Mouse (Mus musculus) hindbrain, embryonic 12.5 days (tissue): ENCODE data around the gene Rex2. TPM values are rescaled to one million over a fixed set of nuclear protein-coding genes. Genes with fewer than 3 reads are reported as not detected.
"Not testable (repeated sequence)": the region's sequence is repeated elsewhere in the genome, so short reads cannot be mapped to it uniquely, and the experiment has no call there.

ENCODE experiments used
- ATAC-seq: fragments of 200-750 bp; cut with Nextera tagmentation; 2 replicates; pipeline ENCODE4 v1.8.0; 2017; ENCODE audit warnings: moderate TSS enrichment; ENCODE audit not compliant: low FRiP score
- H3K27ac ChIP-seq: fragments of 300-500 bp; sonication (generic); 2 replicates; pipeline ENCODE4 v1.5.1; 2016; ENCODE audit warnings: mild to moderate bottlenecking
- H3K27me3 ChIP-seq: fragments of 300-500 bp; sonication (generic); 2 replicates; pipeline ENCODE4 v1.6.1; 2016; ENCODE audit warnings: mild to moderate bottlenecking
- H3K36me3 ChIP-seq: fragments of 300-500 bp; sonication (generic); 2 replicates; pipeline ENCODE4 v1.6.1; 2016; ENCODE audit warnings: mild to moderate bottlenecking
- H3K4me1 ChIP-seq: fragments of 300-500 bp; sonication (generic); 2 replicates; pipeline ENCODE4 v1.6.1; 2016
- H3K4me2 ChIP-seq: fragments of 300-500 bp; sonication (generic); replicated peaks from 2 replicates; pipeline ENCODE4 v1.6.1; 2016; ENCODE audit warnings: mild to moderate bottlenecking
- H3K4me3 ChIP-seq: fragments of 300-500 bp; sonication (generic); 2 replicates; pipeline ENCODE4 v1.5.1; 2016; ENCODE audit warnings: mild to moderate bottlenecking
- H3K9ac ChIP-seq: fragments of 300-500 bp; sonication (generic); 2 replicates; pipeline ENCODE4 v1.6.1; 2016; ENCODE audit warnings: mild to moderate bottlenecking, moderate library complexity
- H3K9me3 ChIP-seq: fragments of 300-500 bp; sonication (generic); replicated peaks from 2 replicates; pipeline ENCODE4 v1.6.1; 2016; ENCODE audit warnings: mild to moderate bottlenecking
- WGBS: fragments of 180-500 bp; shearing (Covaris S2); methylation state at CpG from one replicate; pipeline ENCODE4 v1.1.7; 2016; 5-methylcytosine and 5-hydroxymethylcytosine counted together
- polyA plus RNA-seq: library from polyadenylated mRNA; unstranded; fragments of >200 nt; fragmentation: Nextera tagmentation; extraction: Ambion mirVana; gene quantifications from 2 replicates; pipeline ENCODE4 v1.2.1, GENCODE M21; 2016

Rex2 gene
- 0.06 TPM in 1 of 2 replicates, not detected in the other for polyA plus RNA-seq

DNA sequence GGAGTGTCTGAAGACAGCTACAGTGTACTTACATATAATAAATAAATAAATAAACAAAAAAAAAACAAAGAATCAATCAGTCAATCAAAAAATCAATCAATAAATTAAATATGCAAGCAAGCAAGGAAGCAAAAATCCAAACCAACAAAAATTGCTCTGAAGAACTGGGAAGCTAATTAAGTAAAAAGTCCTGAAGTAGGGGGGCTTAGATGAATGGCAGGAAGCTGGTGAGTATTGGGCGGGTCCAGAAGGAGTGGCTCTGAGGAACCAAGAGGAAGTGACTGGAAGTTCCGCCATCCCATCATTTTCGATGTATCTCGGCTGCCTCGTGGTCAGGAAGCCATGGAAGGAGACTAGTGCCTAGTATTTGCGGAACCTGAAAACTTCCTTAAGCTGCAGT, at the start of gene Rex2:
Gene Rex2 (plus strand): TSS at position 301 of the 400 bp plus-strand sequence.
- not testable (repeated sequence) for H3K4me2 ChIP-seq, H3K4me3 ChIP-seq, H3K27me3 ChIP-seq, H3K27ac ChIP-seq, H3K9ac ChIP-seq, H3K36me3 ChIP-seq, ATAC-seq, H3K9me3 ChIP-seq, H3K4me1 ChIP-seq
- WGBS = no CpG with 5 or more reads among the region's 6 CpGs

DNA sequence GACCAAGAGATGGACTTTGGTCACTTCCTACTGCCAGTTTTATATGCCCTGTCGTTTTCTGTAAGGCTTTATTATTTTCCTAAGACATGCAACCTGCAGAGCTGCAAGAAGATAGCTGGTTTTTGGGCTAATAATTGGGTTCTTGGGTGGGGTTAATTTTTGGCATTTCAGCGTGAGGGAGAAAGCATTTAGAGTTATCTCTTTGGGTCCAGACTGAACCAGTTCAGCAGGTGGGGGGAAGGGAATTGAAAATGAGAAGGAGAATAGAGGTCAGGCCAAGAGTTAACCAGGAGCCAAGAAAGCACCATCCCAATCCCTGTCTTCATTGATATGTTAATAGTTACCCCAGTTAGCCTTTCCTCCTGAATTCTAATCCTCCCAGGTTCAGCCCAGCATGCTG, 45.1 kb upstream of the Rex2 start:
- not testable (repeated sequence) for H3K4me3 ChIP-seq, H3K27ac ChIP-seq, H3K4me2 ChIP-seq, H3K9ac ChIP-seq, H3K27me3 ChIP-seq, H3K36me3 ChIP-seq, H3K4me1 ChIP-seq, H3K9me3 ChIP-seq, ATAC-seq
- WGBS = 27% methylated on average over 2 of the region's 2 CpGs

DNA sequence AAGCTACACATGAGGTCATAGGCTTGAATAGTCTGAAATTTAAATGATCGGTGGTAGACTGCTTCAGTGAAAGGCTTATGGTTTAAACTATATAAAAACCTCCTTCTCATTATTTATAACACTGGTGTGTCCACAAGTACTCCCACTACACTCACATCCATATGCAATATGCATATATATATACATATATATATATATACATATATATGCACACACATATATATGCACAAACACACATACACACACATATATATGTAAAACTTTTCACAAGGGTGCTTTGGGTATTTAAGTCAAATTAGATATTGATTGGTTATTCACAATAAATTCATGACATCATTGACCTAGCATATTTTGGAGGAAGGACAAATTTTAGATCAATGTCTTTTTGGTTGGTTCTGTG, 3.2 kb upstream of the Rex2 start:
- H3K27me3 ChIP-seq, H3K9me3 ChIP-seq, H3K36me3 ChIP-seq, ATAC-seq, H3K4me1 ChIP-seq, H3K9ac ChIP-seq, H3K4me2 ChIP-seq, H3K4me3 ChIP-seq, H3K27ac ChIP-seq: not testable (repeated sequence)
- WGBS = no CpG with 5 or more reads among the region's 1 CpGs

DNA sequence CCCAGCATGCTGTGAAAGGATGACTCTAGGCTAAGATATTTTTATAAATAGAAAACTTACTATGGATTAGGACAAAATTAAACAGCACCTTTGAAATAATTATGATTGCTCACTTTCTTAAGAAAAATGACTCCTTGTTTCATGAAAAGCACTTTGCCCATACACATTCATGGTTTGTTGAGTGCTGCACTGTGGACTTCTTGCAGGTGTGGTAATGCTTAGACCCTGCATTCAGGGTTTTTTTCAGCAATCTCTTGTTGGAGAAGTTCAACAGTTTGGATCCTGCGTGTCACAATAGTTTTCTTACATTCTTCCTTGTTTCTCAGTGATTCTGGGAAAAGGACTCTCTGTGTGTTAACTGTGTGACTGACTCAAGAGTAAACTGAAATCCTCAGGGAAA, 4.7 kb downstream of the Rex2 start:
- 63% methylated on average over 1 of the region's 1 CpGs for WGBS
- H3K4me1 ChIP-seq, H3K9ac ChIP-seq, H3K4me3 ChIP-seq, ATAC-seq, H3K4me2 ChIP-seq, H3K27ac ChIP-seq, H3K27me3 ChIP-seq, H3K36me3 ChIP-seq, H3K9me3 ChIP-seq: not testable (repeated sequence)

DNA sequence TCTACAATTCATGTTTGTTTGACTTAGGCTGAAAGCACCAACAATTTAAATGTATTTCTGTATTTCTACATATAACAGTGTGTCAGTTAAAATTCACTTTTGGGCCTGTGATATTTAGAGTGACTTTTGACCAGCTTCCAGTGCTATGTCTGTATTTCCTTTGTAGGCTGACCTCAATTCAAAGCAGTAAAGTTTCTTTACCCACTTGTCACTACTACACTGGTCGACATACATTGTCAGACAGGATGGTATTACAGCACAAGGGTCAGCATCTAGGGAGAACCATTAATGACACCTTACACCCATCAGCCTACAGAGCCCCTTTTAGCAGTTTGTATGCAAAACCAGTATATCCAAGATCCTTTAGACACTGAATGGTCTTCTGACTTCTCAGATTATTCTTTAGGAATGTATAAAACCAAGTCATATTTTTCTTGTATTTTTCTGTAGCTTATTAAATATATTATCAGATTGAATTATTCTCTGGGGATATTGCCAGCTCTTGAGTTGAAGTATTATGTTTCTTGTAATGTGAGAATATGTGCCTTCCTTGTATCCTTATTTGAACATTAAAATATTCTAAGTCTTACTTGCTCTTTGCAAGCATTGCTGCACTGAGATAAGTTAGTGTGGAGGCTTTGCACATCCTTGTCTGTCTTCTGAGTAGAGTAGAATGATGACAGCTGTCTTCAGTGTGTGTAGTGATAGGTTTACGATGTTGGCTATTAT, 9.8 kb downstream of the Rex2 start:
- H3K4me3 ChIP-seq, H3K9me3 ChIP-seq: not testable (repeated sequence)
- 94% methylated on average over 1 of the region's 2 CpGs for WGBS

DNA sequence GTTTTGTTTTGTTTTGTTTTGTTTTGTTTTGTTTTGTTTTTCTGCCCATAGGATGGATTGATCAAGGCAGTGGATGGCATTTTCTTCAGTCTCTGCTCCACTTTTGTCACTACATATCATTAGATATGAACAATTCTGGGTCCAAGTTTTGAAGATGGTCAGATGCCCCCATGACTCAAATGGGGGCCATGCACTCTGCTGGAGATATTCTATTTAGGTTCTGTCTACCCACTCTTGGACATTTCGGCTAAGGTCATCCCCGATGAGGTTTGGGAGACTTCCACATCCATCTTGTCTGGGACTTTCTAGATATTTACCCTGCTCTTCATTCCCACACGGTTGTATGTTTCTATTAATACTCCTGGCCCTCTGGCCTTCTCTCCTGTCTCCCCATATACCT, 42.1 kb downstream of the Rex2 start:
- H3K9ac ChIP-seq, H3K27ac ChIP-seq, H3K4me2 ChIP-seq, H3K27me3 ChIP-seq, ATAC-seq, H3K4me1 ChIP-seq, H3K4me3 ChIP-seq, H3K9me3 ChIP-seq, H3K36me3 ChIP-seq: not testable (repeated sequence)
- WGBS = 90% methylated on average over 3 of the region's 3 CpGs

More for the DNA sequence above, 9.8 kb downstream of the Rex2 start:
- H3K27ac ChIP-seq, H3K4me2 ChIP-seq, H3K36me3 ChIP-seq, H3K27me3 ChIP-seq, H3K9ac ChIP-seq, H3K4me1 ChIP-seq: not testable (repeated sequence)
- ATAC-seq = peak; percentile 54

DNA sequence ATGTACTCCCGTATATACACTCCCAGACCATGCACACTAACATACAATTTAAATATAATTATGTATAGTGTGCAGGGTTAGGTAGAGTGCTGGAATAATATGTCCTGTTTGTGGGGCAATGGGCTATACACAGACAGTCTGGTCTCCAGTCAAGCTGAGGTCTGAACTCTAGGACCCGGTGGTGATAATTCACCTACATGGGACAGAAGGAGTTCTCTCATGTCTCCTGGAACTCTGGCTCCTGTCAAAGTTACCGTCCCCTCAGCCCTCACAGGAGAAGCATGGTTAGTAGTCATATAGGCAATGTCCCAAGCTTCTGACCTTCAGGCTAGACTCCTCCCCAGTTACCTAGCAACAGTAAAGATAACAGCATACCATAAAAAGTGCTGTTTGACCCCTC, 44.2 kb downstream of the Rex2 start:
- WGBS = 85% methylated on average over 3 of the region's 3 CpGs
- not testable (repeated sequence) for H3K4me1 ChIP-seq, H3K27me3 ChIP-seq, H3K4me2 ChIP-seq, H3K27ac ChIP-seq, H3K9ac ChIP-seq, ATAC-seq, H3K9me3 ChIP-seq, H3K4me3 ChIP-seq, H3K36me3 ChIP-seq

DNA sequence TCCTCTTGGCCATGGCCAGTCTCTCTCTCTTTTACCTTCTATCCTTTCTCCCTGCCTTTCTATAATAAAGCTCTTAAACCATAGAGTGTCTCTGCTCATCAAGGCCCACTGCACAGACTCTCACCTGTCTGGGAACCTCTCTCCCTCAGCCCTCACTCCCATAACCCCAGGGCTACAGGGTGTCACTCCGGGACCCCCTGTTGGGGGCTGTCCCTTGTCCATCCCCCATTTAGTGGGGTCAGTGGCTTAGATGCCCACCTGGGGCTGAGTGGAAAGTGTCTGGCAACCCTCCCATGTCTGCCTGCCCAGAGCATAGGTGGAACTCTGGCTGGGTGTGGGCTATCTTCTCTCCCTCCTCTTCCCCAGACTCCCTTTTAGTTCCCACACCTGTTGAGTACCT, 44.7 kb downstream of the Rex2 start:
- H3K4me1 ChIP-seq, H3K9me3 ChIP-seq, H3K9ac ChIP-seq, H3K4me2 ChIP-seq, H3K36me3 ChIP-seq, H3K4me3 ChIP-seq, H3K27me3 ChIP-seq, ATAC-seq, H3K27ac ChIP-seq: not testable (repeated sequence)
- 92% methylated on average over 1 of the region's 1 CpGs for WGBS

DNA sequence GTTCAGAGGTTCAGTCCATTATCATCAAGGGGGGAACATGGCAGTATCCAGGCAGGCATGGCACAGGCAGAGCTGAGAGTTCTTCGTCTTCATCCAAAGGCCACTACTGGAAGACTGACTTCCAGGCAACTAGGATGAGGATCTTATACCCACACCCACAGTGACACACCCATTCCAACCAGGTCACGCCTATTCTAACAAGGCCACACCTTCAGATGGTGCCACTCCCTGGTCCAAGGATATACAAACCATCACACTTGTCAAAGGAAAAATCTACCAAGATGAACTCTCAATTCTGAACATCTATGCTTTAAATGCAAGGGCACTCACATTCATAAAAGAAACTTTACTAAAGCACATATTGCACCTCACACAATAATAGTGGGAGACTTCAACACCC, 74.0 kb downstream of the Rex2 start:
- not testable (repeated sequence) for H3K27me3 ChIP-seq, ATAC-seq, H3K4me2 ChIP-seq, H3K9ac ChIP-seq, H3K4me1 ChIP-seq, H3K27ac ChIP-seq, H3K4me3 ChIP-seq, H3K36me3 ChIP-seq
- WGBS = 71% methylated on average over 2 of the region's 2 CpGs
- peaks cover 14% of the 10 kb centered on the region for H3K9me3 ChIP-seq

DNA sequence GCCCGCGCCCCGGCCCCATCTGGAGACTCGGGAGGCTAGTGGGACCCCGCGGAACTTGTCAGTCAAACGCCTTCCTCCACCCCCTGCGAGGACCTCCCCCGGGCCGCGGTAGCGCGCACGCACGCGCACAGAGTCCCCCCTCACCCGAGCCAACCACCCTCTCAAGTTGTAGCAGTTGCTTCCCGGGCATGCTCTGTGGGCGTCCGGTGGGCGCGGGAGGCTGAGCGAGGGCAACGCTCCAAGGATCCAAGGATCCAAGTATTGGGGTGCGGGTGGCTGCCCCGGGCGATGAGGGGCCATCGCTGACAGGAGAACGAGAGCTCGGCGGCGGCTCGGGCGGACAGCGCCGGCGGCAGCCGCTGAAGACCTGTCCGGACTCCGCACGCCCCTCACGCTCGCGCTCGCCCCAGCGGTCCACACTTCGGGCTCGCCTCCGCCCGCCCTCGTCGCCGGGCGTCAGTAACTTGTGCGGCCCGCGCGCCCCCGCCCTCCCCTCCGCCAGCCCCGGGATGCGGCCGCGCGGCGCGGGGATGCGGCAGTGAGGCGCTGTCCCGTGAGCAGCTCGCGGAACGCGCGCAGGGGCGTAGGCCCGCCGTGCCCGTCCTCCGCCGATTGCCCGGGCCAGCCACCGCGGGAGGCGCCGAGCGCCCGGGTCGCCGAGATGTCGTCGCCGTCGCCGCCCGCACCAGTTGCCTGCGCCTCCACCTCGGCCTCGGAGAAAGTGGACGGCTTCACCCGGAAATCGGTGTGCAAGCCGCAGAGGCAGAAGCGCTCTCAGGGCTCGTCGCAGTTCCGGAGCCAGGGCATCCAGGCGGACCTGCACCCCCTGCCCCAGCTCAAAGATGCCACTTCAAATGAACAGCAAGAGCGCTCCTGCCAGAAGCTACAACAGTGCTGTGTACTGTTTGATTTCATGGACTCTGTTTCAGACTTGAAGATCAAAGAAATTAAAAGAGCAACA, 80.3 kb downstream of the Rex2 start:
- ATAC-seq = peak; percentile 91
- not testable (repeated sequence) for H3K36me3 ChIP-seq, H3K9me3 ChIP-seq, H3K27ac ChIP-seq, H3K27me3 ChIP-seq, H3K4me1 ChIP-seq
- Histone ChIP-seq H3K4me2 (peak overlapping the region; percentile 81), H3K9ac (peak overlapping the region; percentile 54), H3K4me3 (peak overlapping the region; percentile 56)
- WGBS = 1% methylated on average over 71 of the region's 109 CpGs

DNA sequence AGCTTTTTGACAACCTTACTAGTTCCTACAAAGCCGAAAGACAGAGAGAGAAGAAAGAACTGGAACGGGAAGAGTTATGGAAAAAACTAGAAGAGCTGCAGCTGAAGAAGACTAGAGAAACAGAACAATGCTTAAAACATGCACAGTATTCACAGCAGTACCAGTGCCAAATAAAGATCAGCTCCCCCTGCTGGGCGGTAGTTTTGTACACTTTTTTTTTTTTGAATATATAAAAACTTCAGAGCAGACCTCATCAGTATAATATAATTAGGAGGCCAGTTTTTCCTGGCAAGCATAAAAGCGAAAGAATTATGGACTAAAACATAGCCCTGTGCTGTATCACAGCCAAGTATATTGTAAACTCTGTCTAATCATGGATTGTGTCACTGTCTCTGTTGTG, 82.2 kb downstream of the Rex2 start:
- H3K4me1 ChIP-seq, H3K27ac ChIP-seq, H3K4me3 ChIP-seq, H3K9me3 ChIP-seq, ATAC-seq, H3K36me3 ChIP-seq, H3K27me3 ChIP-seq, H3K9ac ChIP-seq, H3K4me2 ChIP-seq: not testable (repeated sequence)
- 54% methylated on average over 4 of the region's 4 CpGs for WGBS
